Mouse (Mus musculus): ENCODE results near the gene Gsto2. TPM values are rescaled to one million over a fixed set of nuclear protein-coding genes. Genes with fewer than 3 reads are reported as not detected.
A peak's percentile ranks its signal among the peaks of the same experiment; 100 is the strongest.

Gsto2 gene
- polyA plus RNA-seq, 1 experiment from 2014 or later, result 1.0 TPM

DNA sequence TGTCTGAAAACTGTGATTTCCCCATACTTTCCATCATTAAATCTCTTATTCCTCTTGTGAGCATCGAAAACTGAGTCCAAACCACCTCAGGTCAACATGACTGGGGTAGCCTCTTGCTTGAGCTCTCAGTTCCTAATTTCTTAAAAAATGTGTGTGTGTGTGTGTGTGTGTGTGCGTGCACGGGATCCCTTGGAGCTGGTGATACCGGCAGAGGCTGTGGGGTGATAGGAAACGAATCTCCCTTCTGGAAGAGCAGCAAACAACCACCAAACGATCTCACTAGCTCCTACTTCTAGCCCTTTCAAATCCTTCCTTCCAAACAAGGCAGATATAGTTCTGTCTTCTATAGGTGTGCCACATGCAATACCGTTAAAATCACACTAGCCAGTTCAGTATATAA lies 613 bp upstream of the Gsto2 start:
- WGBS, result 87% methylated on average over 7 of the region's 7 CpGs
- DNase-seq (ENCODE audit: low spot score), result peak; percentile 55
- H3K27ac ChIP-seq (ENCODE audit: low read depth), result no peak overlapping the region
- H3K4me3 ChIP-seq (ENCODE audit: low read depth, low read length), result peak overlapping the region; percentile 58
- H3K4me1 ChIP-seq (replicated peaks; ENCODE audit: control insufficient read depth, insufficient read depth, low read length), result peaks cover 3% of the 10 kb centered on the region; the same call in 1 of the 2 replicates
- peak overlapping the region; percentile 76 for H3K4me2 ChIP-seq (ENCODE audit: low read length)
- no peak for ATAC-seq (replicated peaks; ENCODE audit: low FRiP score, low TSS enrichment, low read depth)
- H3K27me3 ChIP-seq (replicated peaks; ENCODE audit: control insufficient read depth, insufficient read depth, low read length), result no peaks in the 10 kb centered on the region
- H3K9ac ChIP-seq (ENCODE audit: low read length), result peak overlapping the region; percentile 68; the same call in 1 of the 2 replicates
- H3K36me3 ChIP-seq (ENCODE audit: control insufficient read depth, insufficient read depth, low read length), result peaks cover 19% of the 10 kb centered on the region
- H3K9me3 ChIP-seq (ENCODE audit: control insufficient read depth, low read length), result no peaks in the 10 kb centered on the region

GRCm38 (mm10) chr19:47867628-47868175 lies 2.4 kb downstream of the Gsto2 start:
- no peak overlapping the region for H3K27ac ChIP-seq (ENCODE audit: low read depth)
- H3K9ac ChIP-seq (ENCODE audit: low read length), result no peak overlapping the region
- no peak overlapping the region for H3K4me2 ChIP-seq (ENCODE audit: low read length)
- no peak overlapping the region for H3K4me3 ChIP-seq (ENCODE audit: low read depth, low read length)
- DNase-seq (ENCODE audit: low spot score), result peak; percentile 35
- H3K4me1 ChIP-seq (replicated peaks; ENCODE audit: control insufficient read depth, insufficient read depth, low read length), result peaks cover 3% of the 10 kb centered on the region; the same call in 1 of the 2 replicates
- H3K36me3 ChIP-seq (ENCODE audit: control insufficient read depth, insufficient read depth, low read length), result peaks cover 4% of the 10 kb centered on the region; the same call in 1 of the 2 replicates
- ATAC-seq (replicated peaks; ENCODE audit: low FRiP score, low TSS enrichment, low read depth), result no peak
- WGBS, result 55% methylated on average over 4 of the region's 4 CpGs
- H3K9me3 ChIP-seq (ENCODE audit: control insufficient read depth, low read length), result no peaks in the 10 kb centered on the region
- H3K27me3 ChIP-seq (replicated peaks; ENCODE audit: control insufficient read depth, insufficient read depth, low read length), result no peaks in the 10 kb centered on the region

- DNase-seq (ENCODE audit: low spot score) (no peak), ATAC-seq (replicated peaks; ENCODE audit: low FRiP score, low TSS enrichment, low read depth) (no peak)
- no peak overlapping the region for H3K27ac ChIP-seq (ENCODE audit: low read depth)
- H3K4me3 ChIP-seq (ENCODE audit: low read depth, low read length), result no peak overlapping the region
- no peaks in the 10 kb centered on the region; the same call in 1 of the 2 replicates for H3K36me3 ChIP-seq (ENCODE audit: control insufficient read depth, insufficient read depth, low read length)
- 60% methylated on average over 4 of the region's 4 CpGs for WGBS
- no peaks in the 10 kb centered on the region for H3K9me3 ChIP-seq (ENCODE audit: control insufficient read depth, low read length)
- H3K9ac ChIP-seq (ENCODE audit: low read length), result no peak overlapping the region
- H3K27me3 ChIP-seq (replicated peaks; ENCODE audit: control insufficient read depth, insufficient read depth, low read length), result no peaks in the 10 kb centered on the region
- H3K4me2 ChIP-seq (ENCODE audit: low read length), result no peak overlapping the region
- peaks cover 3% of the 10 kb centered on the region; the same call in 1 of the 2 replicates for H3K4me1 ChIP-seq (replicated peaks; ENCODE audit: control insufficient read depth, insufficient read depth, low read length)
These were observed 3.6 kb downstream of the Gsto2 start for GRCm38 (mm10) chr19:47868951-47869350.

DNA sequence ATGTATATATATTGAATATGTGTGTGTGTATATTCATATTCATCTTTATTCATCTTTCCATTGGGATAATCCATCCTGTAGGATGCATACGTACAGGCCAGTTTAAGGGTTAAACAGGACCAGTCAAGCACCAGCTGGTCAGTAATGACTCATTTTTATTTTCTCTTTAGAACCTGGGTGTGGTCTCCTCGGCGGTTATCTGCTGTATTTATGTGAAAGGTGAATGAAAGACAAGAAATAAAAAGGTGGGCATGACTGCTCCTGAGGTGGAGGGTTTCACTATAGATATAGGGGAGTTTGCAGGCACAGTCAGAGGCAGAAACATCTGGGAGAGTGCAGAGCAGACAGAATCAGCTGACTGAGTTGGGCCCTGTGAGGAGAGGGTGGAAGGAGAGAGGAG lies 4.2 kb downstream of the Gsto2 start:
- Histone ChIP-seq H3K4me1 (replicated peaks; ENCODE audit: control insufficient read depth, insufficient read depth, low read length) (peaks cover 3% of the 10 kb centered on the region; the same call in 1 of the 2 replicates), H3K4me3 (ENCODE audit: low read depth, low read length) (no peak overlapping the region), H3K27me3 (replicated peaks; ENCODE audit: control insufficient read depth, insufficient read depth, low read length) (no peaks in the 10 kb centered on the region), H3K36me3 (ENCODE audit: control insufficient read depth, insufficient read depth, low read length) (no peaks in the 10 kb centered on the region; the same call in 1 of the 2 replicates), H3K9ac (ENCODE audit: low read length) (no peak overlapping the region), H3K27ac (ENCODE audit: low read depth) (no peak overlapping the region), H3K9me3 (ENCODE audit: control insufficient read depth, low read length) (no peaks in the 10 kb centered on the region), H3K4me2 (ENCODE audit: low read length) (no peak overlapping the region)
- 39% methylated on average over 3 of the region's 3 CpGs for WGBS
- ATAC-seq (replicated peaks; ENCODE audit: low FRiP score, low TSS enrichment, low read depth) (no peak), DNase-seq (ENCODE audit: low spot score) (no peak)

GRCm38 (mm10) chr19:47870102-47870666 lies 4.8 kb downstream of the Gsto2 start:
- ATAC-seq (replicated peaks; ENCODE audit: low FRiP score, low TSS enrichment, low read depth), result no peak
- Histone ChIP-seq H3K9ac (ENCODE audit: low read length) (no peak overlapping the region), H3K27ac (ENCODE audit: low read depth) (no peak overlapping the region)

DNA sequence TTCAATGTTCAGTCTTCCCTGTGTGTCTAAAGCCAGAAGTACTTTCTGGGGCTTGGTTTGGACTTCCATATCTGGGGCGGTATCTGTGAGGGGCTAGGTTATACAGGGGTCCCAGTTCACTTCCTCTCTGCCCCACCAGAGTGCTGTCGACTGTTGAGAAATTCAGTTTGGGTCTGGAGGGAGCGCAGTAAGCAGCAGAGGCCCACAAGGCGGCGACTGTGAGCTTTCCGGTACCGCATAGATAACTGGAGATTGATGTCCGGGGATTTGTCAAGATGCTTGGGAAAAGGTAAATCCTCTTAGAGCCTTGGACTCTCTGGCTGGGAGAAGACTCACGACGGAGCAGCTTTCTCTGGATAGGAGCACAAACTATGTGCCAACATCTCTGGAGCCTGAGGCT lies 6.2 kb downstream of the Gsto2 start:
- H3K27me3 ChIP-seq (replicated peaks; ENCODE audit: control insufficient read depth, insufficient read depth, low read length), result no peaks in the 10 kb centered on the region
- no peaks in the 10 kb centered on the region for H3K9me3 ChIP-seq (ENCODE audit: control insufficient read depth, low read length)
- no peak for DNase-seq (ENCODE audit: low spot score)
- no peak overlapping the region for H3K9ac ChIP-seq (ENCODE audit: low read length)
- WGBS, result 33% methylated on average over 10 of the region's 10 CpGs
- no peak overlapping the region for H3K4me3 ChIP-seq (ENCODE audit: low read depth, low read length)
- no peaks in the 10 kb centered on the region for H3K36me3 ChIP-seq (ENCODE audit: control insufficient read depth, insufficient read depth, low read length)
- no peak for ATAC-seq (replicated peaks; ENCODE audit: low FRiP score, low TSS enrichment, low read depth)
- no peak overlapping the region for H3K4me2 ChIP-seq (ENCODE audit: low read length)
- H3K27ac ChIP-seq (ENCODE audit: low read depth), result no peak overlapping the region
- H3K4me1 ChIP-seq (replicated peaks; ENCODE audit: control insufficient read depth, insufficient read depth, low read length), result 0 out of 2 replicates have a peak, but pooled peaks cover 4% of the 10 kb centered on the region

More at GRCm38 (mm10) chr19:47870102-47870666, 4.8 kb downstream of the Gsto2 start:
- no peak for DNase-seq (ENCODE audit: low spot score)
- no peaks in the 10 kb centered on the region for H3K27me3 ChIP-seq (replicated peaks; ENCODE audit: control insufficient read depth, insufficient read depth, low read length)
- H3K4me2 ChIP-seq (ENCODE audit: low read length), result no peak overlapping the region
- H3K9me3 ChIP-seq (ENCODE audit: control insufficient read depth, low read length), result no peaks in the 10 kb centered on the region
- H3K4me1 ChIP-seq (replicated peaks; ENCODE audit: control insufficient read depth, insufficient read depth, low read length), result peaks cover 4% of the 10 kb centered on the region; the same call in 1 of the 2 replicates
- H3K4me3 ChIP-seq (ENCODE audit: low read depth, low read length), result no peak overlapping the region
- H3K36me3 ChIP-seq (ENCODE audit: control insufficient read depth, insufficient read depth, low read length), result no peaks in the 10 kb centered on the region
- 74% methylated on average over 7 of the region's 7 CpGs for WGBS

DNA sequence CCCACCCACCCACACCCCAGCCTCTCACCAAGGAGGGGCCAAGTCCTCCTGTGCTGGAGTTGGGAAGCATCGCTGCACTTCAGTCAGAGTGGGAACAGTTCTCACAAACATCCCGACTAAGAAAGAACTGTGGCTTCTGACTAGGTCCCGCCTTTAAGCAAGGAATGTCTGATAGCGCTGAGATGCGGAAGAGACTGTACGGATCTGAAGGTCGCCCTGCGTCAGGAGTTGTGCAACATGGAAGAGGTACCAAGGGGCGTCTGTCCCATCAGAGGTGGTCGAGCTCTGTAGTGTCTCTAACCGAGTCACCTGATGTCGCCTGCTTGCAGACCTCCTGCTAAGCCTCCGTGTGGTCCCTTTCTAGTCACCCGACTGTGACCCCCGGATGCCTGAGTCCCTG lies 10.9 kb downstream of the Gsto2 start:
- H3K9ac ChIP-seq (ENCODE audit: low read length), result no peak overlapping the region
- no peaks in the 10 kb centered on the region for H3K27me3 ChIP-seq (replicated peaks; ENCODE audit: control insufficient read depth, insufficient read depth, low read length)
- H3K9me3 ChIP-seq (ENCODE audit: control insufficient read depth, low read length), result no peaks in the 10 kb centered on the region
- no peak overlapping the region for H3K27ac ChIP-seq (ENCODE audit: low read depth)
- H3K4me3 ChIP-seq (ENCODE audit: low read depth, low read length), result no peak overlapping the region
- ATAC-seq (replicated peaks; ENCODE audit: low FRiP score, low TSS enrichment, low read depth) (peak; percentile 24; the same call in 1 of the 2 replicates), DNase-seq (ENCODE audit: low spot score) (no peak)
- 0 out of 2 replicates have a peak, but pooled peaks cover 4% of the 10 kb centered on the region for H3K4me1 ChIP-seq (replicated peaks; ENCODE audit: control insufficient read depth, insufficient read depth, low read length)
- 62% methylated on average over 15 of the region's 15 CpGs for WGBS
- H3K4me2 ChIP-seq (ENCODE audit: low read length), result no peak overlapping the region
- H3K36me3 ChIP-seq (ENCODE audit: control insufficient read depth, insufficient read depth, low read length), result no peaks in the 10 kb centered on the region

GRCm38 (mm10) chr19:47881538-47881937 lies 16.2 kb downstream of the Gsto2 start:
- no peak overlapping the region for H3K4me2 ChIP-seq (ENCODE audit: low read length)
- no peak overlapping the region for H3K4me3 ChIP-seq (ENCODE audit: low read depth, low read length)
- H3K27me3 ChIP-seq (replicated peaks; ENCODE audit: control insufficient read depth, insufficient read depth, low read length), result no peaks in the 10 kb centered on the region
- no peaks in the 10 kb centered on the region for H3K36me3 ChIP-seq (ENCODE audit: control insufficient read depth, insufficient read depth, low read length)
- no peak for ATAC-seq (replicated peaks; ENCODE audit: low FRiP score, low TSS enrichment, low read depth)
- H3K27ac ChIP-seq (ENCODE audit: low read depth), result no peak overlapping the region
- peaks cover 13% of the 10 kb centered on the region for H3K4me1 ChIP-seq (replicated peaks; ENCODE audit: control insufficient read depth, insufficient read depth, low read length)
- H3K9ac ChIP-seq (ENCODE audit: low read length), result no peak overlapping the region
- 79% methylated on average over 7 of the region's 7 CpGs for WGBS
- no peaks in the 10 kb centered on the region for H3K9me3 ChIP-seq (ENCODE audit: control insufficient read depth, low read length)
- no peak for DNase-seq (ENCODE audit: low spot score)

All from intestine, embryonic 14.5 days (tissue).